Mouse (Mus musculus) heart, adult 2 months (tissue): Measurements from ENCODE around the gene Plaa.

Source experiments
- CTCF ChIP-seq: fragments of 200-600 bp; IDR thresholded peaks from 2 replicates; pipeline ENCODE4 v1.8.1; 2022; ENCODE audit warnings: antibody characterized with exemption, mild to moderate bottlenecking, moderate library complexity
- POLR2A ChIP-seq: fragments of 200-500 bp; IDR thresholded peaks from 2 replicates; pipeline ENCODE4 v1.6.1; 2011; ENCODE audit warnings: mild to moderate bottlenecking, low read depth, low read length, control low read depth; ENCODE audit not compliant: insufficient read depth

- TF ChIP-seq CTCF = no peak
- TF ChIP-seq POLR2A = no peak
Measured at GRCm38 (mm10) chr4:94602496-94603030, 481 bp downstream of the Plaa start.
